Mouse (Mus musculus) activated CD4-positive, CD25-positive, alpha-beta regulatory T cell, adult 4 months (primary cell): Measurements from ENCODE around the gene Rsph6a. TPM values are rescaled to one million over a fixed set of nuclear protein-coding genes. Genes with fewer than 3 reads are reported as not detected.
A peak's percentile ranks its signal among the peaks of the same experiment; 100 is the strongest.
"Not testable (repeated sequence)": the region's sequence is repeated elsewhere in the genome, so short reads cannot be mapped to it uniquely, and the experiment has no call there.

ENCODE experiments used
- ATAC-seq: one replicate; pipeline ENCODE4 v1.8.0; 2017
- polyA plus RNA-seq, 2 experiments: library from polyadenylated mRNA; unstranded; fragments of 100-300 nt; shearing (Covaris generic); gene quantifications; one replicate each; pipeline ENCODE4 v1.2.1; 2017

Gene Rsph6a
- polyA plus RNA-seq, 2 experiments from 2014 or later = not detected

GRCm38 (mm10) chr7:19048006-19048527 is 6.4 kb upstream of the Rsph6a start:
- ATAC-seq = no peak

GRCm38 (mm10) chr7:19049252-19049651 is 5.2 kb upstream of the Rsph6a start:
- ATAC-seq = no peak

GRCm38 (mm10) chr7:19050172-19050571 is 4.3 kb upstream of the Rsph6a start:
- no peak for ATAC-seq

GRCm38 (mm10) chr7:19051161-19051560 is 3.3 kb upstream of the Rsph6a start:
- no peak for ATAC-seq

- no peak for ATAC-seq
Measured at GRCm38 (mm10) chr7:19052345-19053135, 1.9 kb upstream of the Rsph6a start.

- no peak for ATAC-seq
Measured at GRCm38 (mm10) chr7:19053136-19053532, 1.4 kb upstream of the Rsph6a start.

GRCm38 (mm10) chr7:19054777-19055076 is 237 bp downstream of the Rsph6a start:
- ATAC-seq = no peak

- no peak for ATAC-seq
Measured at GRCm38 (mm10) chr7:19055108-19055507, 618 bp downstream of the Rsph6a start.

GRCm38 (mm10) chr7:19057405-19057804 is 2.9 kb downstream of the Rsph6a start:
- no peak for ATAC-seq

GRCm38 (mm10) chr7:19065896-19066295 is 11.4 kb downstream of the Rsph6a start:
- no peak for ATAC-seq

- no peak for ATAC-seq
Measured at GRCm38 (mm10) chr7:19067063-19067462, 12.6 kb downstream of the Rsph6a start.

- ATAC-seq = no peak
Measured at GRCm38 (mm10) chr7:19067935-19068334, 13.4 kb downstream of the Rsph6a start.

GRCm38 (mm10) chr7:19068707-19069106 is 14.2 kb downstream of the Rsph6a start:
- ATAC-seq = no peak

GRCm38 (mm10) chr7:19069500-19069899 is 15.0 kb downstream of the Rsph6a start:
- ATAC-seq = no peak

GRCm38 (mm10) chr7:19071024-19071423 is 16.5 kb downstream of the Rsph6a start:
- ATAC-seq = not testable (repeated sequence)

GRCm38 (mm10) chr7:19073504-19073903 is 19.0 kb downstream of the Rsph6a start:
- ATAC-seq = no peak

GRCm38 (mm10) chr7:19074494-19074893 is 20.0 kb downstream of the Rsph6a start:
- ATAC-seq = no peak

GRCm38 (mm10) chr7:19075231-19075630 is 20.7 kb downstream of the Rsph6a start:
- ATAC-seq = no peak

- peak; percentile 22 for ATAC-seq
Measured at GRCm38 (mm10) chr7:19075723-19076585, 21.5 kb downstream of the Rsph6a start, which contains the start of gene Dmwd. Dmwd (plus strand) TSS chr7:19076227.

- no peak for ATAC-seq
Measured at GRCm38 (mm10) chr7:19076586-19076991, 22.1 kb downstream of the Rsph6a start.

- peak; percentile 70 for ATAC-seq
Measured at GRCm38 (mm10) chr7:19077761-19078160, 23.3 kb downstream of the Rsph6a start.

GRCm38 (mm10) chr7:19078732-19079131 is 24.2 kb downstream of the Rsph6a start:
- ATAC-seq = no peak

GRCm38 (mm10) chr7:19080451-19080950 is 26.0 kb downstream of the Rsph6a start:
- no peak for ATAC-seq
